Mouse (Mus musculus) thymus, adult 2 months (tissue): ENCODE measurements around the gene Nsun3. TPM values are rescaled to one million over a fixed set of nuclear protein-coding genes. Genes with fewer than 3 reads are reported as not detected.

Experiments used
- DNase-seq: peaks from one replicate; pipeline ENCODE4 v3.0.0; 2021
- H3K27ac ChIP-seq: fragments of 200-500 bp; 2 replicates; pipeline ENCODE4 v1.5.1; 2012; ENCODE audit warnings: low read length, control low read depth; ENCODE audit not compliant: control insufficient read depth, insufficient read depth
- H3K27me3 ChIP-seq: fragments of 200-500 bp; 2 replicates; pipeline ENCODE4 v1.6.1; 2012; ENCODE audit warnings: mild to moderate bottlenecking, low read length, moderate library complexity, mixed read lengths; ENCODE audit not compliant: control insufficient read depth, insufficient read depth
- H3K36me3 ChIP-seq: fragments of 200-500 bp; 2 replicates; pipeline ENCODE4 v1.6.1; 2012; ENCODE audit warnings: mild to moderate bottlenecking, low read length, moderate library complexity; ENCODE audit not compliant: control insufficient read depth, insufficient read depth
- H3K4me1 ChIP-seq: fragments of 200-500 bp; replicated peaks from 2 replicates; pipeline ENCODE4 v1.6.1; 2012; ENCODE audit warnings: low read length; ENCODE audit not compliant: control insufficient read depth, insufficient read depth
- H3K4me3 ChIP-seq: fragments of 200-500 bp; 2 replicates; pipeline ENCODE4 v1.5.1; 2012; ENCODE audit warnings: mild to moderate bottlenecking, low read length, control low read depth, moderate library complexity; ENCODE audit not compliant: control insufficient read depth, insufficient read depth
- CTCF ChIP-seq: fragments of 200-500 bp; IDR thresholded peaks from 2 replicates; pipeline ENCODE4 v1.5.1; 2012; ENCODE audit warnings: mild to moderate bottlenecking, control low read depth, low read length, moderate library complexity, borderline replicate concordance; ENCODE audit not compliant: control insufficient read depth, poor library complexity, insufficient read depth; ENCODE audit errors: extremely low read depth
- POLR2A ChIP-seq: fragments of 200-500 bp; IDR thresholded peaks from 2 replicates; pipeline ENCODE4 v1.6.1; 2012; ENCODE audit warnings: mild to moderate bottlenecking, low read length, control low read depth, moderate library complexity; ENCODE audit not compliant: control insufficient read depth, poor library complexity, insufficient read depth; ENCODE audit errors: extremely low read depth
- WGBS: fragments of 180-500 bp; shearing (Covaris S2); methylation state at CpG from one replicate; pipeline ENCODE4 v1.1.7; 2018; 5-methylcytosine and 5-hydroxymethylcytosine counted together
- polyA plus RNA-seq: library from polyadenylated mRNA; depleted of rRNA; stranded (reverse); fragments of >200 nt; gene quantifications from 2 replicates; pipeline ENCODE4 v1.2.3, GENCODE M21; 2012

Gene Nsun3
- polyA plus RNA-seq, 1 experiment = 9.8 TPM

- DNase-seq = no peak
- Histone ChIP-seq H3K27ac (no peak within 1 kb of the TSS), H3K4me1 (no peaks in the 10 kb centered on the region; the same call in 1 of the 2 replicates), H3K4me3 (no peak within 1 kb of the TSS), H3K36me3 (no peaks in the 10 kb centered on the region), H3K27me3 (no peaks in the 10 kb centered on the region)
- WGBS = 76% methylated on average over 5 of the region's 5 CpGs
- TF ChIP-seq POLR2A = no peak
- TF ChIP-seq CTCF = no peak
Observed at GRCm38 (mm10) chr16:62814491-62814890, 27.9 kb upstream of the Nsun3 start, which contains the start of gene Stx19. Stx19 (plus strand) TSS chr16:62814676.

- H3K4me3 ChIP-seq = no peak overlapping the region
- 95% methylated on average over 5 of the region's 5 CpGs for WGBS
- no peaks in the 10 kb centered on the region; the same call in 1 of the 2 replicates for H3K4me1 ChIP-seq
Observed at GRCm38 (mm10) chr16:62813790-62814189, 27.2 kb upstream of the Nsun3 start.

GRCm38 (mm10) chr16:62810855-62811254, 24.2 kb upstream of the Nsun3 start:
- no peak for TF ChIP-seq CTCF
- TF ChIP-seq POLR2A = no peak
- Histone ChIP-seq H3K4me1 (peaks cover 11% of the 10 kb centered on the region), H3K27me3 (no peaks in the 10 kb centered on the region), H3K27ac (no peak overlapping the region), H3K36me3 (no peaks in the 10 kb centered on the region), H3K4me3 (no peak overlapping the region)
- no peak for DNase-seq
- WGBS = 83% methylated on average over 4 of the region's 4 CpGs

More at GRCm38 (mm10) chr16:62813790-62814189, 27.2 kb upstream of the Nsun3 start:
- Histone ChIP-seq H3K36me3 (no peaks in the 10 kb centered on the region), H3K27me3 (no peaks in the 10 kb centered on the region), H3K27ac (no peak overlapping the region)
- TF ChIP-seq CTCF = no peak
- TF ChIP-seq POLR2A = no peak
- no peak for DNase-seq

- H3K36me3 ChIP-seq = 0 out of 2 replicates have a peak, but pooled peaks cover 7% of the 10 kb centered on the region
- no peaks in the 10 kb centered on the region for H3K27me3 ChIP-seq
- TF ChIP-seq CTCF = no peak
- no peak for TF ChIP-seq POLR2A
- WGBS = 74% methylated on average over 8 of the region's 8 CpGs
- H3K4me3 ChIP-seq = 0 out of 2 replicates have a peak overlapping the region, but pooled peaks have one; percentile 26
- peak; percentile 13 for DNase-seq
- peaks cover 11% of the 10 kb centered on the region for H3K4me1 ChIP-seq
- H3K27ac ChIP-seq = peak overlapping the region; percentile 96
Observed at GRCm38 (mm10) chr16:62807249-62807979, 20.8 kb upstream of the Nsun3 start.

- no peak overlapping the region for H3K4me3 ChIP-seq
- WGBS = 98% methylated on average over 3 of the region's 3 CpGs
- TF ChIP-seq CTCF = no peak
- TF ChIP-seq POLR2A = no peak
- H3K4me1 ChIP-seq = peaks cover 11% of the 10 kb centered on the region
- DNase-seq = no peak
- no peak overlapping the region for H3K27ac ChIP-seq
- no peaks in the 10 kb centered on the region for H3K27me3 ChIP-seq
- 0 out of 2 replicates have a peak, but pooled peaks cover 7% of the 10 kb centered on the region for H3K36me3 ChIP-seq
Observed at GRCm38 (mm10) chr16:62804621-62805020, 18.0 kb upstream of the Nsun3 start.

- no peak for TF ChIP-seq POLR2A
- no peak for TF ChIP-seq CTCF
- Histone ChIP-seq H3K4me1 (no peaks in the 10 kb centered on the region), H3K27me3 (no peaks in the 10 kb centered on the region), H3K4me3 (no peak overlapping the region), H3K36me3 (0 out of 2 replicates have a peak, but pooled peaks cover under 1% of the 10 kb centered on the region), H3K27ac (no peak overlapping the region)
- no peak for DNase-seq
- WGBS = 93% methylated on average over 3 of the region's 3 CpGs
Observed at GRCm38 (mm10) chr16:62799839-62800238, 13.2 kb upstream of the Nsun3 start.
